Mouse (Mus musculus): ENCODE measurements around the gene Tgfbrap1. TPM values are rescaled to one million over a fixed set of nuclear protein-coding genes. Genes with fewer than 3 reads are reported as not detected.

Gene Tgfbrap1
- polyA plus RNA-seq (2017; shearing (Covaris generic)), result 10 to 100 TPM; 13.7 to 14.7 TPM

GRCm38 (mm10) chr1:43098031-43098984 is at the start of gene Tgfbrap1, which contains the start of gene AI597479:
Gene Tgfbrap1 (minus strand): TSS chr1:43098637.
Gene AI597479 (plus strand): TSS chr1:43098710.

Other genes with a start within 250 kb of the Tgfbrap1 start
- gene Mrps9, start 247.4 kb downstream of the Tgfbrap1 start, polyA plus RNA-seq (2017; shearing (Covaris generic)), result 10 to 100 TPM; 50.6 to 68.5 TPM
- gene Gpr45, start 145.8 kb downstream of the Tgfbrap1 start, polyA plus RNA-seq (2017; shearing (Covaris generic)), result 1 to 10 TPM; 1.4 to 2.1 TPM
- 10 to 100 TPM; 12.7 to 19.3 TPM for gene AI597479, start 73 bp upstream of the Tgfbrap1 start, polyA plus RNA-seq (2017; shearing (Covaris generic))
- gene Fhl2, start 98.3 kb upstream of the Tgfbrap1 start, polyA plus RNA-seq (2017; shearing (Covaris generic)), result 1 to 10 TPM; 1.5 to 5.8 TPM

Data from activated CD4-positive, CD25-positive, alpha-beta regulatory T cell (primary cell).